Mouse (Mus musculus): Measurements from ENCODE around the gene Rnf25.
A peak's percentile ranks its signal among the peaks of the same experiment; 100 is the strongest.

Gene Rnf25

DNA sequence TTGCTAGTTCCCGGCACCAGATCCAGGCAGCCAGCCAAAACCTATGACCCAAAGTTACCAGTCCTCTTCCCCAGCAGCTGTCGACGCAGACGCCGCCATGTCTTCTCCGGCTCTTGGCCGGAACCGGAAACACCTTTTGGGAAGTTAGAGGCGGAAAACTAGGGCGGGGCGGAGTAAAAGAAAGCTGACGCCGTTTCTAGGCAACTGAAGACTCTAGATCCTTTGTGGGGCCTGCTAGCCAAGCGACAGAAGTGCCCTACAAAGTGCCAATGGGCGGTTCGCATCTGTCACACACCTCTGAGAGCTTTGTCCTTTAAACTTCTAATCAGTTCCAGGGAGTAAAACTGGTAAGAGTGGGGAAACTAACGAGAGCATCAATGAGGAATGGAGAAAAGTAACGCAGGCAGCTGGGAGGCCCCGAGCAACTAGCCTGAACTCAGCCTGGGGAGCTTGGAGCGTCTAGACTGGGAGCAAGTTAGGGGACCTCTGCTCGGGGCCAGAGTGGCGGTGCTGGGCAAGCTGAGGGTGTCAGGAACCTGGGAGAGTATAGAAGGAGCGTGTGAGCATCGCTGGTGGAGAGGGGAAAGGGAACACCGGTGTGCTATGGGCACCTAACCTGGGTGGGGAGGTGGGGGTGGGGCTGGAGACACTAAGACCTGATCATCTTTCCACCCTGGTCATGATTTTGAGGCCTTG, at the start of gene Rnf25, which contains the start of gene Stk36:
TSS of gene Rnf25 (minus strand) at position 131 of the 696 bp plus-strand sequence.
TSS of gene Stk36 (plus strand) at position 179 of the 696 bp plus-strand sequence.
- peak; percentile 93 for DNase-seq (ENCODE audit: low spot score)

DNA sequence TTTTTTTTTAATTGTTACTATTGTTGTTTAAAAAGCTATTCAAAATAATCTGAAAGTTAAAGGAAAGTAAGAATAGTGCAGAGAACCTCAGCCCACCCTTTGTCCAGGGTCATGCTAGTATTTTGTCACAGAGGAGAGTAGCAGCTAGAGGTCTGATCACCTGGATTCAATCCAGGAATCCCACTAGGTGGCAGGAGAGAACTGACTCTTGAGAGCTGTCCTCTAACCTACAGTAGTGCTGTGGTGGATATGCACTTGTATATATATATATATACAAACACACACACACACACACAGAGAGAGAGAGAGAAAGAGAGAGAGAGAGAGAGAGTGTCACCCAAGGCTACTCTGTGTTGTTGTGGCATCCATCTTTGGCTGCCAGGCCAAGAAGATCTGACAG, 42.7 kb upstream of the Rnf25 start:
- peak; percentile 60 for DNase-seq (ENCODE audit: low spot score)

DNA sequence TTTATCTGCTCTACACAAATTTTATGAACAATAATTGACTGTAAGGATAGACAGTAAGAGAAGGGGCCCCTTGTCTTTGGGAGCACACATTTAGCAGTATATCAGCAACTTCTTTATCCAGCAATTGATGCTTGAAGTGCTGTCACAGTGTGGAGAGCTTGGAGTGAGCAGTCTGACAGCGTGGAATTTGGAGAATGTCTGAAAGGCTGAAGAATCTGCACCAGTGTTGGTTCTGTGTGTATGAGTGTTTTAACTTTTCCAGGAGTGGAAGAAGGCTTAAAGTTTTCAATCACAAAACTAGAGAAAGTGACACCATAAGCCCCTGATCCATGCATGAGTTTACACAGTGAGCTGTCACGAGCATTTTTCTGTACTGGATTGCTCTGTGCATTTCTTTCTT, 42.3 kb upstream of the Rnf25 start:
- DNase-seq (ENCODE audit: low spot score) = no peak

DNA sequence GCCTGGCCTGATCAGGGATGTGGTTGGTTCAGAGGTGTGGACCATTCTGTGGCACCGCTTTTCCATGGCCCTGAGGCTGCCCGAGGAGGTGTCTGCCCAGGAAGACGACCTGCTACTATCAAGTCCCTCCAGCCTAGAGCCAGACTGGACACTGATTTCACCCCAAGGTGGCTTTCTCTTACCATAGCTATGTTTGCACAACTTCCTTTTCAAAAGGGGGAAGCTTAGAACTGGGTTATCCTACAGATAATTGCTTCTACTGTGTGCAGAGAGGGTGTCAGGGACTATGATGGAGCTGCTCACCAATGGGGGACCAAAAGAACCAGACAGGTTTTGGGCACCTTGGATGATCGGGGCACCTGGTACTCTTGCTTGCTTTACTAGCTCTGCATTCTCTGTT, 31.5 kb upstream of the Rnf25 start:
- no peak for DNase-seq (ENCODE audit: low spot score)

DNA sequence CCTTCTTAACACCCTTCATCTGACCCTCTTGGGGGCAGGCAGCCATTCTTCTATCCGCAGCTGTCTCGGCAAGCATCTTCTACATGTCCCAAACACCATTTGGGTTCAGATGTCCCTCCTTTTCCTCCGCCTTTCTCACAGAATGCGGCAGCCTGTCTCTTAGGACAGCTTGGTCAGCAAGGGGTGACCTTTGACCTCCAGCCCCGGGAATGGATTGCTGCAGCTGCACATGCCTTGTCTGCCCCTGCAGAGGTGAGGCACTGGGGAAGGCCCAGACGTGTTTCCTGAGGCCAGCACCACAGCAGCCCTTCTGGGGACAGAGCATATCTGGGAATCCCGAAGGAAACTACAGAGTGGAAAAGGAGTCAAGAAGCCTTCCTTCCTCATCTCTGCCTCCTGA, 26.8 kb upstream of the Rnf25 start:
- peak; percentile 69 for DNase-seq (ENCODE audit: low spot score)

DNA sequence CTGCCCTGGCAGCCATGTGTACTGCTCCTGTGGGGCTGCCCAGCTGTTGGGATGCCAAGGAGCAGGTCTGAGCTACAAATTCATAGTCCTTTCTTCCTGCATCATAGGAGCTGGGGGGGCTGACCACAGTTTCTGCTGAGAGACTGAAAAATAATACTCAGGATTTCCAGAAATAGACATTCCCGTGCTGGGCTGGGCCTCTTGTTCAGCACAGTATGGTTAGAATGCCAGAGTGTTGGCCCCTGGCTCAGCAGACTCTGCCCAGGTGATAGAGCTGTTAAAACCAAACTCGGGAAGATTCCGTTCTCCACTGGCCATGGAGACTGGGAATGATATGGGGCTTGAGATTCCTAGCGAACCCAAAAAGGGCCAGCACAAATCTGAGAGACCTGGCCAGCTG, 24.9 kb upstream of the Rnf25 start:
- DNase-seq (ENCODE audit: low spot score) = no peak

DNA sequence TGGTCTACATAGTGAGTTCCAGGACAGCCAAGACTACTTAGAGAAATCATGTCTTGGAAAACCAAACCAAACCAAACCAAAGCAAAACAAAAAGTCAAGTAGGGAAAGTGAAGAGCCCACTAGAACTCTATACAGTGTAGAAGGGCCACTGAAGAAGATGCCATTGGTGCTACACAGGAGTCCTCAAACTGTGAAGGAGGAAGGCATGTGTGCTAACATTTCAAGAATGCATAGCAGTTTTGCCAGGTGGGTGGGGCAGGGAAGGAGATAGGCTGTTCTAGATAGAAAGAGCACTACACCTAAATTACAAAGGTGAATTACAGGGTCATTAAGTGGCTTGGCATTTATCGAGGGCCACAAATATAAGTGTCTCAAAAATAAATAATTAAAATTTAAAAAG, 23.0 kb upstream of the Rnf25 start:
- DNase-seq (ENCODE audit: low spot score) = no peak

DNA sequence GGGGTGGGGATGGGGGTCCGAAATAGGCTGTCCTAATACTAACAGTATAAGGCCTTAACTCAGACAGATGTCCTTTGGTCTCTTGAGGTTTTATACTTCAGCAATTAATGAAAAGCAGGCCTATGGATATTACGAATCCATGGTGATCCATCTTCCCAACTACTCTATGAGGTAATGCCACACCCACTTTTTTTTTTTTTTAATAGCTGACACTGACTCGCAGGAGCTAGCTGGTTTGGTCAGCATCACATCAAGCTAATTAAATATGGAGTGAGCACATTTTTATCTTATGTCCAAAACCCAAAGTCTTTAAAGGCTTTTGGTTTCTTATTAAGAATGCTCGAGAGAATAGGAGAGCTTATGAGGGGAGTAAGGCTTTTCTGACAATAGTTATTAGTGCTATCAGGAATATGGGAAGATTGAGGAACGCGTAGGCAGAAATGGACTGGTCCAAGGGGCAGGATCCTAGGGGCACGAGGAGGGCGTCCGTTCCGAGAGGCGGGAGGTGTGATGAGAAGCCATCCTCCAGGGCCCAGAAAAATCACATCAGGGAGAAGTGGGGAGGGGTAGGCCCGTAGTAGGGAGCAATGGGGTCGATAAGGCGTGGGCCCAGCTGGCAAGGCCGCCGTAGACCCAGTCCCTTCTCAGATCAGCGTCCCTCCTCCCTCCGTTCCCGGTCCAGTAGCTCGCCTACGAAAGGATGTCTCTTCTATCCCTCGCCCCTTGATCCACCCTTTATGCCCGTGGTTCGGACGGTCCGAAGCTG, 513 bp downstream of the Rnf25 start:
- peak; percentile 10 for DNase-seq (ENCODE audit: low spot score)

DNA sequence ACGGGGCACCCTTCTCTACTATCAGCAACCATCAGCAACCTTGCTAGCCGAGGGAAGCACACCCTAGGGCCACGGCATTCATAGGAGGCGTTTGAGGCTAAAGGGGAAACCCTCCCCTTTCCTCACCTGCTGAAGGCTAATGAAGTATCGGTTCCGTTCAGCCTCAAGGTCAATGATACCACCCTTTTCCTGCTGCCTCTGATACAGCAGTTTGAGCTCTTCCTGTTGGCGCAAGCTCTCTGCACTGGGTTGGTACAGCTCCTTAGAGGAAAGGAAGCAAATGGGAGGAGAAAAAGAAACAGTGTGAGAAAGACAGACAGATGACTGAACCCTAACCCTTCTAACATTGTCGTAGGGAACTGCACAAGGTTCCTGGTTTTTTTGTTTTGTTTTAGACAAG, 6.8 kb downstream of the Rnf25 start:
- DNase-seq (ENCODE audit: low spot score) = no peak

DNA sequence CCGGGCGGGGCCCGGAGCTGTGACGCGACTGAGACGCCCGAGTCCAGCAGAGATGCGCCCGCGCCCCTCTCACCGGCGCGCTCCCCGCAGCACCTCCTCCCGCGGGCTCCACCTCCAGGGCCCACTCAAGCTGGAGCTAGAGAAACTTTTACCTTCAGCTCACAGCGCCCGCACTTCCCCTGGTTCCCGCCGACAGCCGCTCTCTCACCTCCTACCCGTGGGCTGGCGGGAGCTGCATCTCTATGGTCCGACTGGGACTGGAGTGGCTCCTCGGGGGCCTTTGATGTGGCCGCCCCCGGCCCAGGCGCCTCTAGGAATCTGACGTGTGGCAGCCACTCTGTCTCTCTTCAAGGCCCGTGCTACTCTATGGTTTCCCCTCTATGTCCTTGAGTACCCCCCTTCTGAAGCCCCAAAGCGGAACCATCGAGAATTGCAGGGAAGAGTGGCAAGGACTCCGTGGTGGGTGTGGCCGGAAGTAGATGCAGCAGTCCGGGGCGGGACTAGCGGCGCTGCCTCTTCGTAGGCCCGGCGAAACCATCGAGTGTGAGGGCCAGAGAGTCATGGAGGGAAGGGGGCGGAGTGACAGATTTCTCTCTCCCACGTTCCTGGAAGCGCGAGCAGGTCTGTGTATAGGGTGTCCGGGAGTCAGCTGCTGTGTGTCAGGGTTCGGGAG, 13.3 kb downstream of the Rnf25 start, which contains the start of the genes Zfp142 and Bcs1l:
TSS of gene Zfp142 (minus strand) at position 474 of the 673 bp plus-strand sequence.
TSS of gene Bcs1l (plus strand) at position 517 of the 673 bp plus-strand sequence.
- peak; percentile 99 for DNase-seq (ENCODE audit: low spot score)

DNA sequence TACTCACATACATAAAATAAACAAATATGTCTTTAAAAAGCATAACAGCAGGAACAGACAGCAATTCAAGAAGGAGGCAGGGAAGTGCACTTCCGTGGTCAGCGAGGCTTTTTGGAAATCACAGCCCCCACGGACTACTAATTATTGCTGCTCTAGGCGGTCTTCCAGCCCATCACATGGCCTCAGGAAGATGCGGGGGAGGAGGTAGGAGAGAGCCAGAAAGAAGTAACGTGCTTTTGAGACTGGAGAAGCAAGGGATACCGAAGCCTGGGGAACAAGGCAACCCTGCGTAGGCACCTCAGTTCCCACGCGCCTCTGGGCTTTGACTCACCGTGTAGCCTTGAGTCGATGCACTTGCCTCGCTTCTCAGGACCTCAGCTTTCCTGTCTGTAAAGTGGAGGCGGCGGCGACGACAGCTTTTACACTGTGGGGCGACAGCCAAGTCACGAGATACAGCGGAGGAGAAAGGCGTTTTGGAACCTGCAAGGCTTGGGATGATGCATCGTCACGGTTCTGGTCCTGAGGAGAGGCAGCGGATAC, 13.9 kb downstream of the Rnf25 start:
- no peak for DNase-seq (ENCODE audit: low spot score)

DNA sequence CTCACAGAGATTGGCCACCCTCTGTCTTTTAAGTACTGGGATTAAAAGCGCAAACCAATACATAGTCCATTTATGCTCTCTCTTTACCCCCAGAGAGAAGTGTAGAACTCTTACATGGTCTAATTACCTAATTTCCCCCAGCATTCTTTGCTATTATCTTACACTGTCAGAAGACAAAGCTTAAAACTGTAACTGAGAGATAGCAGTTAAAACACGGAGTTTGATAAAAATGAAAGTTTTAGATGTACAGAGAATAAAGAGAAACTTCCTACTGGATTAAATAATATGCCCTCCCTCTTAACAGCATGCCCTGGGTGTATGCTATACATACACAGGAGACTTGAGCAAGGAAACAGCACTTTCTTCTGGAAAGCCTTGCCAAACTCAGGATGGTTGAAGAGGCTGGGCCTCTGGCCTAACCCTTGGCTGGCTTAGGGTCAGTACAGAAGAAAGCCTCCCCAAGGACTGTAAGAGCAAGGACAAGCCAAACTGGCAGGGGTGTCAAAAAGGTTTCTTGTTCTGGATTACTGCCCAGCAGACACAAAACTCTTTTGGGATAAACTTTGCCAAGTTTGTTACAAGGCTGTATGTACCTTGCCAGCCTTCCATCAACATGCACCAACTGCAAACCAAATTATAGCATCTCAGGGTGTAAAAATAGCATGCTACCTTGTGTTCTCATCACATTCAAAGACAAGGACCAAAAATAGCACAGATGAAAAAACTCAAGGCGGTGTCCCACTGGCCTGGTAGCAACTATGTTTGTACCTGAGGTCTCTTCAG, 16.4 kb downstream of the Rnf25 start:
- no peak for DNase-seq (ENCODE audit: low spot score)

DNA sequence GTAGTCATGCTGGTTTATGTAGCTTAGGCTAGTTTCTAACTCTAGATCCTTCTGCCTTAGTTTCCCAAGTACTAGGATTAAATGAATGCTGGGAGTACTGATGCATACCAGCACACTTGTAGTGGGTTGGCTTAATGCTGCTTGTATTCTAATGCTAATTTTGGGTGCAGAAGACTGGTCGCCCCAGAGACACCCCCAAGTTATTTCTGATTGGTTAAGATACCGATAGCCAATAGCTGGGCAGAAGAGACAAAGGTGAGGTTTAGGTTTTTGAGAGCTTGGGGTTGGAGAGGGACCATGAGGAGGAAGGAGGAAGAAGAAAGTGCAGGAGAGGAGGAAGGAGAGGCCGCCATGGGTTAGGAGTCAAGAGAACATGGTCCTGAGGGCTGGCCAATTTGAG, 18.6 kb downstream of the Rnf25 start:
- no peak for DNase-seq (ENCODE audit: low spot score)

DNA sequence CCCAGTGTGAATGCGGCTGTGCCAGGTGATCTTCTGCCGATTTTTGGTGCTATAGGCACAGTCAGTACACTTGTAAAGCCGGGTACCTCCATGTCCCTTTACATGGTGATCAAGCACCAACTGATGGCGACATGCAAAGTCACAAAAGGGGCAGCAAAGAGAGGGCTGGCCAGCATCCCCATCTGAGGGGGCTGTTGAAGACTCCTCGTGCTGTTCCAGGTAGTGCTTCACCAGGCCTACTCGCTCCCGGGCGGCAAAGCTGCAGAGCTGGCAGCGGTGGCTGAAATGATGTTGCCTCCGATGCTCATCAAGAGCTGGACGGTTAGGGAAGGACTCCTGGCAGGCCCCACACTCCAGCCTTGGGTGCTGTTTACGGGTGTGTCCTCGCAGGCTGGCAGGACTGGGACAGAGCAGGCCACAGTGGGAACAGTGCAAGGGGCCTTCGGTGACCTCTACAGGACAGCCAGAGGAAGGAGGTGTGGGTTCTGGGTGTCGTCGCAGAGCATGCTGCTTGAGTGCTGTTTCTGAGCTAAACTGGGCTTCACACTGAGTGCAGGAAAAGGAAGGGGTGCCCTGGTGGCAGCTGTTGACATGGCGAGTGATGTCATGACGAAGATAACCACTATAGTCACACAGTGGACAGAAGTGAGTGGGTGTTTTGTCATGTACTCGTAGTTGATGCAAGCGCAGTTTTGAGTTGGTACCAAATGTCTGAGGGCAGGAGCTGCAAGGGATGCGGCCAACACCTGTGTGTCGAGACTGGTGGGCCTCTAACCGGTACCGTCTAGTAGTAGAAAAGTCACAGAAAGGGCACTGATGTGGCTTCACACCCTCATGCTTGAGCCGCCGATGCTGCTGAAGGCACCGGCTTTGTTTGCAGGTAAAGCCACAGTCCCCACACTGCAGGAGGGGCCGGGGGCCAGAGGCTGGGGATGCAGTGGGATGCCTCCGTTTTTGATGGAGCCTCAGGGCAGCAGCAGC, 31.2 kb downstream of the Rnf25 start:
- DNase-seq (ENCODE audit: low spot score) = no peak

DNA sequence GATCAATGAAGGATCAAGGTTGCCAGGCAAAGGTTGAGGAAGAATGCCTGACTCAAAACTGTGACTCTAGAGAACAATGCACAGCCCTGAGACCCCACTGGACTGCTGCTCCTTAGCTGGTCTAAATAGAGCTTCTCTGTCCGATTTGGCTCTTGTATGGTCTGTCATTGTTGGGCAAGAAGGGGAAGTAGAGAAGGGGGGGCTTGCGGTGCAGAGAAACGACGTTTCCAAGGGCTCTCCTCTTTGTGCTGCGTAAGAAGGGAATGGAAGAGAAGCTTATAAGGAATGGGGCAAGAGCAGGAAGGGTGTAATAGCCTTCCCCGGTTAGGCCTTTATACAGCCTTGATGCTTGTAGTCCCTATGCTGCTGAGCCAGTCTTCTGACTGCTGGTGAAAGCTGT, 35.4 kb downstream of the Rnf25 start:
- no peak for DNase-seq (ENCODE audit: low spot score)

DNA sequence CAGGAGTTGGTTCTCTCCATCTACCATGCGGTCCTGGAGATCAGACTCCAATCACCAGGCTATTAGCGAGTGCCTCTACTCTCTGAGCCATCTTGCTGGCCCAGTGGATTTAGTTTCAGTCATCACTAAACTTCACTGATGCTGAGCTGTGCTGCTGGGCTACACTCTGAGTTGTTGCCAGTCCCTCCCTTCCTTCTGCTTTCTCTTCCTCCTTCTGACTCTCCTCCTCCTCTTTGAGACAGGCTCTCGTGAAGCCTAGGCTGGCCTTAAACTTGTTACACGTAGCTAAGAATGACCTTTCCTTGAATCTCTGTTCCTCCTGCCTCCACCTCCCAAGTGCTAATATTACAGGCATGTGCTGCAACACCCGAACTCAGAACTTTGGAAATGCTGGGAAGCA, 42.1 kb downstream of the Rnf25 start:
- no peak for DNase-seq (ENCODE audit: low spot score)

DNA sequence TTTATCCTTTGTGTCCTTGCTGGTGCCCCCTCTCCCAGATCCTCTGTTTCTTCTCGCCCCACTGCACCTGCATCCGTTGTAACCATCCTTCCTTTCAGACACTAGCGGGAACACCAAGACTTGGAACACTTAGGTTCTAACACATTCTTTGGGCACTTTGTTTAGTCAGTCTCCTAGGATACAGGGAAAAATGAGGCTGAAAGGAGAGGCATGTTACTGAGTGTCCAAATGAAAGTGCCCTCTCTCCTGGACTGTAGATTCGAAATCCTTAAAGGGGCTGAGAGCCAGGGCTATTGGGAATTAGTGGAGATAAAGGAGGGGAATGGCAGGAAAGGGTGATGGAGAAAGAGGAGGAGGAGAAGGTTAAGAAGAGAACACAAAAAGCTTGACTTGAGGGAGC, 57.0 kb downstream of the Rnf25 start, which contains the start of gene Usp37:
TSS of gene Usp37 (minus strand) at position 101 of the 400 bp plus-strand sequence.
- DNase-seq (ENCODE audit: low spot score) = no peak
